Mouse (Mus musculus) midbrain, postnatal 0 days (tissue): Measurements from ENCODE around the gene Sh2d2a. TPM values are rescaled to one million over a fixed set of nuclear protein-coding genes. Genes with fewer than 3 reads are reported as not detected.

Experiments used
- ATAC-seq: fragments of 200-750 bp; cut with Nextera tagmentation; 2 replicates; pipeline ENCODE4 v1.8.0; 2017; ENCODE audit warnings: moderate number of reproducible peaks, mild to moderate bottlenecking, moderate TSS enrichment, moderate library complexity; ENCODE audit not compliant: low FRiP score
- DNase-seq: peaks from one replicate; pipeline ENCODE4 v3.0.0-alpha.2; 2015; ENCODE audit warnings: low spot score
- H3K27ac ChIP-seq: fragments of 300-500 bp; sonication (generic); 2 replicates; pipeline ENCODE4 v1.5.1; 2014; ENCODE audit warnings: low read depth, mild to moderate bottlenecking, low read length, mixed read lengths
- H3K27me3 ChIP-seq: fragments of 300-500 bp; sonication (generic); 2 replicates; pipeline ENCODE4 v1.6.1; 2014; ENCODE audit warnings: low read length, control low read depth, mixed read lengths; ENCODE audit not compliant: insufficient read depth
- H3K36me3 ChIP-seq: fragments of 300-500 bp; sonication (generic); 2 replicates; pipeline ENCODE4 v1.6.1; 2014; ENCODE audit warnings: low read length, control low read depth, mixed read lengths; ENCODE audit not compliant: insufficient read depth
- H3K4me1 ChIP-seq: fragments of 300-500 bp; sonication (generic); 2 replicates; pipeline ENCODE4 v1.6.1; 2014; ENCODE audit warnings: mild to moderate bottlenecking, control low read depth, antibody characterized with exemption, low read length, mixed read lengths; ENCODE audit not compliant: insufficient read depth
- H3K4me2 ChIP-seq: fragments of 300-500 bp; sonication (generic); 2 replicates; pipeline ENCODE4 v1.6.1; 2014; ENCODE audit warnings: low read depth, mild to moderate bottlenecking, low read length, mixed read lengths; ENCODE audit not compliant: poor library complexity, severe bottlenecking
- H3K4me3 ChIP-seq: fragments of 300-500 bp; sonication (generic); 2 replicates; pipeline ENCODE4 v1.5.1; 2014; ENCODE audit warnings: low read depth, mild to moderate bottlenecking, low read length, moderate library complexity
- H3K9ac ChIP-seq: fragments of 300-500 bp; sonication (generic); replicated peaks from 2 replicates; pipeline ENCODE4 v1.6.1; 2014; ENCODE audit warnings: mild to moderate bottlenecking, low read length, moderate library complexity, mixed read lengths; ENCODE audit not compliant: poor library complexity, severe bottlenecking
- H3K9me3 ChIP-seq: fragments of 300-500 bp; sonication (generic); 2 replicates; pipeline ENCODE4 v1.6.1; 2016; ENCODE audit warnings: low read length, control low read depth
- CTCF ChIP-seq: IDR thresholded peaks from 2 replicates; pipeline ENCODE4 v1.5.1; 2016; ENCODE audit warnings: antibody characterized with exemption, mild to moderate bottlenecking
- WGBS: fragments of 180-500 bp; shearing (Covaris S2); extraction: QIAGEN DNeasy Blood & Tissue Kit; methylation state at CpG from one replicate; pipeline ENCODE4 v1.1.7; 2014; 5-methylcytosine and 5-hydroxymethylcytosine counted together
- polyA plus RNA-seq: library from polyadenylated mRNA; unstranded; fragments of >200 nt; fragmentation: Nextera tagmentation; extraction: Ambion mirVana; gene quantifications from 2 replicates; pipeline ENCODE4 v1.2.1, GENCODE M21; 2015
- total RNA-seq: library from RNA; depleted of rRNA; stranded (reverse); fragments of >200 nt; gene quantifications from 2 replicates; pipeline ENCODE4 v1.2.3, GENCODE M21; 2014

The Sh2d2a gene
- total and polyA plus RNA-seq, 2 experiments from 2014 or later, result not detected

DNA sequence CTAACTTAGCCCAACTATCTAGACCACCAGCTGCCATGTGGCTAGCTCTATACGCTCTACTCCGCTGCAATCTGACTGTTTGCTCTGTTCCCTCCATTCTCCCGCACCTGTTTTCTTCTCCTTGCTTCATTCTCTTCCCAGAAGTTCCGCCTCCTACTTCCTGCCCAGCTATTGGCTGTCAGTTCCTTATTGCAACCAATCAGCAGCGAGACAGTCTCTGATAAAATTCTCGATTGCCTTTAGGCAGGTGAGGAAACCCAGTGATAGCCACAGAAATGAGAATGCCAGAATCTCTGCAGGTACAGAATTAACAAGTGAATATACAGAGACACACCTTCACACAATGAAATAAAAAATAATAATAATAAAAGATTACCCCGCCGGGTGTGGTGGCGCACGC, 17.5 kb upstream of the Sh2d2a start:
- Histone ChIP-seq H3K4me1 (no peaks in the 10 kb centered on the region), H3K9me3 (no peaks in the 10 kb centered on the region), H3K9ac (no peak overlapping the region), H3K36me3 (no peaks in the 10 kb centered on the region), H3K27me3 (no peaks in the 10 kb centered on the region), H3K4me2 (no peak overlapping the region), H3K4me3 (no peak overlapping the region), H3K27ac (no peak overlapping the region)
- no peak for TF ChIP-seq CTCF
- DNase-seq (no peak), ATAC-seq (no peak)
- 61% methylated on average over 10 of the region's 10 CpGs for WGBS

DNA sequence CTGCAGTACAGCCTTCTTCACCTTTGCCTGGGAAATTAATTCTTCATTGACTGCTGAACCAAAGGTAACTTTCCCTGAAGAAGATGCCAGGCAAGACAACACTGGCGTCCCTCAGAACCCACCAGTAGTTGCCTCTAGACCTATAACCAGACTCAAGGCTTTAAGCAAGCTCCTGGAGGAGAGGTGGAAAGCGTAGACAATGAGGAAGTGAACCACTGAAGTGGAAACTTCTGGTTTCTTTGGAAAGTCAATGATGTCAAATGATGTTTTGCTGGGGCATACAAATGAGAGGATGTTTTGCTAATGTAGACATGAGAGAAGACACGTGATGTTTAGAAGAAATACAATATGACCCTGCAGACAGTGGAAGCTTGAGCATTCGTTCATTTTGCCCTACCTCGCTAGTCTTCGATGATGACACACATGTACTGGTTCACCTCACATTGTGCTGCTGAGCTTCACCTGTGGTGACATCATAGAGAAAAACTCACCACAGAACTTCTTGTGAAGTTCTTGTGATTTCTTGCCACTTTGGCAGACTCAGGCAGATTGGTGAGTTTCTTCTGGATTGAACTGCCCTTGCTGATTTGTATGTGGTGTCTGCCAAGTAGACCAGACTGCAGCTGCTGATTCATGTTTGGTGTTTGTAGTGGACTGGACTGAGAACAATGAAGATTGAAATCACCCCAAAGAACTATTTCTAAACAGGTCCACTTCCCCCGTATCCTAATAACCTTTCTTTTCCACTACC, 14.3 kb upstream of the Sh2d2a start:
- H3K9ac ChIP-seq, result no peak overlapping the region
- H3K4me1 ChIP-seq, result no peaks in the 10 kb centered on the region
- no peaks in the 10 kb centered on the region for H3K27me3 ChIP-seq
- no peak overlapping the region for H3K27ac ChIP-seq
- no peak overlapping the region for H3K4me3 ChIP-seq
- DNase-seq (no peak), ATAC-seq (no peak)
- no peak for TF ChIP-seq CTCF
- H3K36me3 ChIP-seq, result no peaks in the 10 kb centered on the region
- H3K4me2 ChIP-seq, result no peak overlapping the region
- WGBS, result 82% methylated on average over 7 of the region's 7 CpGs
- H3K9me3 ChIP-seq, result no peaks in the 10 kb centered on the region

DNA sequence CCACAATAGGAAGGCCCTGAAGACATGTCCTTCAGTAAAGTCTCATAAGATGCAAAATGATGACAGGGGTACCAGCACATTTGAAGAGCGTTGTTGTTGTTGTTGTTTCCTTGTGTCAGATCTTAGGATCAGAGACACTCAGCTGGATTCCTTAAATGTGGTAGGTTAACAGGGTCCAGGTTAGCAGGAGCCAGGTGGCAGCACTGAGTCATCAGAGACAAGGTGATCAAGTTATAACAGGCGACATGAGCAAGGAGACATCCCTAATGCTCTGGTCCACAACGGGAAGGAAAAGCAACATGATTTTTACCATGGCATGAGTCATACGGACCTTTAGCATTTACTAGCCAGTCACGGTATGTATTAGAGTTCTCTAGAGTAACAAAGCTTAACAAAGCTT, 13.1 kb upstream of the Sh2d2a start:
- 72% methylated on average over 5 of the region's 5 CpGs for WGBS
- H3K4me3 ChIP-seq, result no peak overlapping the region
- no peaks in the 10 kb centered on the region for H3K27me3 ChIP-seq
- no peak for ATAC-seq
- H3K36me3 ChIP-seq, result no peaks in the 10 kb centered on the region
- H3K27ac ChIP-seq, result no peak overlapping the region
- H3K4me1 ChIP-seq, result no peaks in the 10 kb centered on the region
- TF ChIP-seq CTCF, result peak; percentile 40
- no peak overlapping the region for H3K9ac ChIP-seq
- H3K9me3 ChIP-seq, result no peaks in the 10 kb centered on the region
- no peak overlapping the region for H3K4me2 ChIP-seq
- DNase-seq, result no peak

DNA sequence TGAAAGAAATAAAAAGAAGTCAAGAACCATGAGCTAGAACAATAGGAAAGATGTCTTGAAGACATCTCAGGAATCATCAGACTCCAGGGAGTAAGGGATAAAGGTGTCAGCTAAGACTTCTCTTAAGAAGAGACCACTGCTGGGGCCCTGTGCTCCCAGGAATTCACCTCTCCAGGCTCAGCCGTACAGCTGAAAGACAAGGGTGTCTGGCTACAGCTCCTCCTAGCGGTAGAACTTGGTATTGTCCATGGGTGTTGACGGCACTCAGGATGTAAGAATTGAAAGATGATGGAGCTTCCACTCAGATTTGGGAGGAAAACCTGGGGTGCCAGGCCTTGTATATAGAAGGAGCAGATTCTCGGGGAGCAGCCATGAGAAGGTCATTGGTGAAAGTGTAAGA, 7.9 kb upstream of the Sh2d2a start:
- Histone ChIP-seq H3K9ac (no peak overlapping the region), H3K4me3 (no peak overlapping the region), H3K4me2 (no peak overlapping the region), H3K4me1 (no peaks in the 10 kb centered on the region), H3K36me3 (no peaks in the 10 kb centered on the region), H3K27me3 (no peaks in the 10 kb centered on the region), H3K9me3 (no peaks in the 10 kb centered on the region), H3K27ac (no peak overlapping the region)
- ATAC-seq (no peak), DNase-seq (peak; percentile 70)
- 4% methylated on average over 4 of the region's 4 CpGs for WGBS
- TF ChIP-seq CTCF, result peak; percentile 89

DNA sequence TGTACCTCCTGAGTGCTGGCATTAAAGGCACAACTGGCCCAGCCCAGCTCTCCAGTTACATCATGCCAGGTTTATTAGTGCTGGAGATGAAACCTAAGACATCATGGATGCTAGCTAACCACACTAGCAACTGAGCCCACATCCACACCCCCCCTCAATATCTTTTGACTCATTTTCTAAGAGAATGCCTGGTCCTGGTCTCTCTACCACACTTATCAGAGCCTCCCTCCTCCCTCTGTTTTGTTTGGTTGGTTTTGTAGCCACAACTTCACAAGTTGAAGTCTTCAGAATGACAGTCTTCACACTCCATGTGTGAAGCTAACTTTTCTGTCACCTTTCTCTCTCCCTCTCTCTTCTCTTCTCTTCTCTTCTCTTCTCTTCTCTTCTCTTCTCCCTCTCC, 5.7 kb upstream of the Sh2d2a start:
- Histone ChIP-seq H3K36me3 (no peaks in the 10 kb centered on the region), H3K9me3 (no peaks in the 10 kb centered on the region), H3K27ac (no peak overlapping the region), H3K9ac (no peak overlapping the region), H3K4me3 (no peak overlapping the region), H3K4me1 (no peaks in the 10 kb centered on the region), H3K27me3 (no peaks in the 10 kb centered on the region), H3K4me2 (no peak overlapping the region)
- DNase-seq (no peak), ATAC-seq (no peak)
- no peak for TF ChIP-seq CTCF

DNA sequence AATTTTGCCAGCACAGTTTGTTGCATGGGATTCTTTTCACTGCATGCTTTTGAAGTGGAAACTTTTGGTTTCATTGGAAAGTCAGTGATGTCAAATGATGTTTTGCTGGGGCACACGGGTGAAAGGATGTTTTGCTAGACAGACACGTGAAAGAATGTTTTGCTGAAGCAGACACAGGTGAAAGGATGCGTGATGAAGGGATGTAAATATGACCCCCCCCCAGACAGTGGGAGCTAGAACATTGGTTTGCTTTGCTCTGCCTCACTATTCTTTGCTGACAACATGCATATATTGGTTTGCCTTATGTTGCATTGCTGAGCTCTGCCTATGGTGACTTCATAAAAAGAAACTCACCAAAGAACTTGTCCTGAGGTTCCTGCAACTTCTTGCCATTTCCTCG, 1.6 kb upstream of the Sh2d2a start:
- ATAC-seq (no peak), DNase-seq (no peak)
- H3K27me3 ChIP-seq, result no peaks in the 10 kb centered on the region
- H3K27ac ChIP-seq, result no peak overlapping the region
- no peaks in the 10 kb centered on the region for H3K9me3 ChIP-seq
- no peaks in the 10 kb centered on the region for H3K36me3 ChIP-seq
- H3K4me1 ChIP-seq, result no peaks in the 10 kb centered on the region
- WGBS, result 90% methylated on average over 4 of the region's 4 CpGs
- no peak for TF ChIP-seq CTCF
- no peak overlapping the region for H3K4me3 ChIP-seq
- no peak overlapping the region for H3K4me2 ChIP-seq
- H3K9ac ChIP-seq, result no peak overlapping the region
